Mouse (Mus musculus) limb, embryonic 15.5 days (tissue): ENCODE measurements around the gene Cenpm. TPM values are rescaled to one million over a fixed set of nuclear protein-coding genes. Genes with fewer than 3 reads are reported as not detected.

Experiments
- ATAC-seq: fragments of 200-750 bp; cut with Nextera tagmentation; 2 replicates; pipeline ENCODE4 v1.8.0; 2017; ENCODE audit warnings: low read depth, moderate TSS enrichment; ENCODE audit not compliant: insufficient number of reproducible peaks, low FRiP score, low TSS enrichment
- H3K27ac ChIP-seq: fragments of 300-500 bp; sonication (generic); 2 replicates; pipeline ENCODE4 v1.5.1; 2015; ENCODE audit warnings: moderate library complexity, mild to moderate bottlenecking, inconsistent platforms
- H3K27me3 ChIP-seq: fragments of 300-500 bp; sonication (generic); 2 replicates; pipeline ENCODE4 v1.6.1; 2015; ENCODE audit warnings: inconsistent platforms
- H3K36me3 ChIP-seq: fragments of 300-500 bp; sonication (generic); 2 replicates; pipeline ENCODE4 v1.6.1; 2015; ENCODE audit warnings: inconsistent platforms
- H3K4me1 ChIP-seq: fragments of 300-500 bp; sonication (generic); 2 replicates; pipeline ENCODE4 v1.6.1; 2015; ENCODE audit warnings: inconsistent platforms
- H3K4me2 ChIP-seq: fragments of 300-500 bp; sonication (generic); 2 replicates; pipeline ENCODE4 v1.6.1; 2015; ENCODE audit warnings: mild to moderate bottlenecking, inconsistent platforms
- H3K4me3 ChIP-seq: fragments of 300-500 bp; sonication (generic); 2 replicates; pipeline ENCODE4 v1.5.1; 2015; ENCODE audit warnings: mild to moderate bottlenecking, inconsistent platforms
- H3K9ac ChIP-seq: fragments of 300-500 bp; sonication (generic); 2 replicates; pipeline ENCODE4 v1.6.1; 2015; ENCODE audit warnings: inconsistent platforms
- H3K9me3 ChIP-seq: fragments of 300-500 bp; sonication (generic); 2 replicates; pipeline ENCODE4 v1.6.1; 2016; ENCODE audit warnings: inconsistent platforms
- WGBS: fragments of 180-500 bp; shearing (Covaris S2); methylation state at CpG from one replicate; pipeline ENCODE4 v1.1.7; 2015; 5-methylcytosine and 5-hydroxymethylcytosine counted together
- polyA plus RNA-seq: library from polyadenylated mRNA; unstranded; fragments of >200 nt; fragmentation: Nextera tagmentation; extraction: Ambion mirVana; gene quantifications from 2 replicates; pipeline ENCODE4 v1.2.1, GENCODE M21; 2015

Cenpm gene
- polyA plus RNA-seq, 1 experiment from 2014 or later = 49.5 TPM

GRCm38 (mm10) chr15:82199546-82199945 lies 45.0 kb downstream of the Cenpm start:
- WGBS = 91% methylated on average over 12 of the region's 12 CpGs
- Histone ChIP-seq H3K4me2 (no peak overlapping the region), H3K9ac (no peak overlapping the region), H3K4me1 (no peaks in the 10 kb centered on the region), H3K36me3 (peaks cover 96% of the 10 kb centered on the region), H3K9me3 (no peaks in the 10 kb centered on the region), H3K4me3 (no peak overlapping the region), H3K27ac (no peak overlapping the region), H3K27me3 (peaks cover 7% of the 10 kb centered on the region; the same call in 1 of the 2 replicates)
- no peak for ATAC-seq

GRCm38 (mm10) chr15:82198342-82198741 lies 46.2 kb downstream of the Cenpm start:
- WGBS = 89% methylated on average over 7 of the region's 7 CpGs
- Histone ChIP-seq H3K27ac (no peak overlapping the region), H3K4me2 (no peak overlapping the region), H3K36me3 (peaks cover 96% of the 10 kb centered on the region), H3K4me3 (no peak overlapping the region), H3K9me3 (no peaks in the 10 kb centered on the region), H3K4me1 (no peaks in the 10 kb centered on the region), H3K27me3 (no peaks in the 10 kb centered on the region), H3K9ac (no peak overlapping the region)
- no peak for ATAC-seq

- Histone ChIP-seq H3K27me3 (no peaks in the 10 kb centered on the region), H3K4me1 (no peaks in the 10 kb centered on the region), H3K27ac (no peak overlapping the region), H3K9me3 (no peaks in the 10 kb centered on the region), H3K4me3 (no peak overlapping the region), H3K9ac (no peak overlapping the region), H3K4me2 (no peak overlapping the region), H3K36me3 (peaks cover 96% of the 10 kb centered on the region)
- no peak for ATAC-seq
- WGBS = 91% methylated on average over 11 of the region's 11 CpGs
These were observed 46.6 kb downstream of the Cenpm start for GRCm38 (mm10) chr15:82197937-82198336.

GRCm38 (mm10) chr15:82197246-82197750 lies 47.2 kb downstream of the Cenpm start:
- Histone ChIP-seq H3K27ac (no peak overlapping the region), H3K9ac (no peak overlapping the region), H3K9me3 (no peaks in the 10 kb centered on the region), H3K27me3 (no peaks in the 10 kb centered on the region), H3K36me3 (peaks cover 98% of the 10 kb centered on the region), H3K4me3 (no peak overlapping the region), H3K4me1 (no peaks in the 10 kb centered on the region), H3K4me2 (no peak overlapping the region)
- WGBS = 93% methylated on average over 10 of the region's 10 CpGs
- ATAC-seq = no peak

GRCm38 (mm10) chr15:82196300-82196699 lies 48.2 kb downstream of the Cenpm start:
- no peak overlapping the region for H3K4me3 ChIP-seq
- no peaks in the 10 kb centered on the region for H3K4me1 ChIP-seq
- H3K4me2 ChIP-seq = no peak overlapping the region
- no peak overlapping the region for H3K27ac ChIP-seq
- H3K36me3 ChIP-seq = peaks cover 98% of the 10 kb centered on the region
- ATAC-seq = no peak
- no peak overlapping the region for H3K9ac ChIP-seq
- WGBS = 90% methylated on average over 12 of the region's 12 CpGs
- H3K9me3 ChIP-seq = no peaks in the 10 kb centered on the region
- H3K27me3 ChIP-seq = no peaks in the 10 kb centered on the region

- Histone ChIP-seq H3K9ac (no peak overlapping the region), H3K4me1 (no peaks in the 10 kb centered on the region)
- 87% methylated on average over 8 of the region's 8 CpGs for WGBS
These were observed 51.9 kb downstream of the Cenpm start for GRCm38 (mm10) chr15:82192617-82193016.

GRCm38 (mm10) chr15:82188481-82189240 lies 55.9 kb downstream of the Cenpm start:
- Histone ChIP-seq H3K4me1 (no peaks in the 10 kb centered on the region), H3K27ac (no peak overlapping the region), H3K9ac (no peak overlapping the region), H3K27me3 (no peaks in the 10 kb centered on the region), H3K36me3 (peaks cover 94% of the 10 kb centered on the region), H3K4me3 (no peak overlapping the region), H3K9me3 (no peaks in the 10 kb centered on the region), H3K4me2 (no peak overlapping the region)
- ATAC-seq = no peak
- WGBS = 94% methylated on average over 10 of the region's 10 CpGs

More at GRCm38 (mm10) chr15:82192617-82193016, 51.9 kb downstream of the Cenpm start:
- Histone ChIP-seq H3K36me3 (peaks cover 94% of the 10 kb centered on the region), H3K4me3 (no peak overlapping the region), H3K9me3 (no peaks in the 10 kb centered on the region), H3K4me2 (no peak overlapping the region), H3K27ac (no peak overlapping the region), H3K27me3 (no peaks in the 10 kb centered on the region)
- no peak for ATAC-seq

- ATAC-seq = no peak
- H3K4me2 ChIP-seq = no peak overlapping the region
- no peak overlapping the region for H3K4me3 ChIP-seq
- H3K27me3 ChIP-seq = no peaks in the 10 kb centered on the region
- no peak overlapping the region for H3K27ac ChIP-seq
- H3K36me3 ChIP-seq = peaks cover 94% of the 10 kb centered on the region
- H3K4me1 ChIP-seq = no peaks in the 10 kb centered on the region
- H3K9me3 ChIP-seq = no peaks in the 10 kb centered on the region
- no peak overlapping the region for H3K9ac ChIP-seq
- 97% methylated on average over 1 of the region's 1 CpGs for WGBS
These were observed 56.6 kb downstream of the Cenpm start for GRCm38 (mm10) chr15:82187924-82188323.

- no peak overlapping the region for H3K4me3 ChIP-seq
- H3K27ac ChIP-seq = no peak overlapping the region
- 92% methylated on average over 4 of the region's 4 CpGs for WGBS
- H3K9ac ChIP-seq = no peak overlapping the region
- no peaks in the 10 kb centered on the region for H3K9me3 ChIP-seq
- no peak overlapping the region for H3K4me2 ChIP-seq
- no peaks in the 10 kb centered on the region for H3K27me3 ChIP-seq
- ATAC-seq = no peak
- no peaks in the 10 kb centered on the region for H3K4me1 ChIP-seq
- H3K36me3 ChIP-seq = peaks cover 94% of the 10 kb centered on the region
These were observed 57.1 kb downstream of the Cenpm start for GRCm38 (mm10) chr15:82187401-82187800.

GRCm38 (mm10) chr15:82186931-82187330 lies 57.6 kb downstream of the Cenpm start:
- Histone ChIP-seq H3K27ac (no peak overlapping the region), H3K4me3 (no peak overlapping the region), H3K36me3 (peaks cover 94% of the 10 kb centered on the region), H3K9ac (no peak overlapping the region), H3K9me3 (peaks cover 3% of the 10 kb centered on the region), H3K27me3 (no peaks in the 10 kb centered on the region), H3K4me1 (no peaks in the 10 kb centered on the region), H3K4me2 (no peak overlapping the region)
- 84% methylated on average over 5 of the region's 5 CpGs for WGBS
- ATAC-seq = no peak

- Histone ChIP-seq H3K27ac (no peak overlapping the region), H3K9ac (no peak overlapping the region), H3K9me3 (peaks cover 4% of the 10 kb centered on the region), H3K4me2 (no peak overlapping the region), H3K4me1 (no peaks in the 10 kb centered on the region), H3K4me3 (no peak overlapping the region), H3K27me3 (no peaks in the 10 kb centered on the region), H3K36me3 (peaks cover 94% of the 10 kb centered on the region)
- WGBS = 81% methylated on average over 14 of the region's 14 CpGs
- no peak for ATAC-seq
These were observed 58.4 kb downstream of the Cenpm start for GRCm38 (mm10) chr15:82186131-82186530.

- Histone ChIP-seq H3K4me2 (no peak overlapping the region), H3K27me3 (no peaks in the 10 kb centered on the region), H3K4me1 (no peaks in the 10 kb centered on the region), H3K27ac (no peak overlapping the region), H3K9ac (no peak overlapping the region), H3K4me3 (no peak overlapping the region), H3K9me3 (peaks cover 4% of the 10 kb centered on the region), H3K36me3 (peaks cover 99% of the 10 kb centered on the region)
- WGBS = 86% methylated on average over 14 of the region's 14 CpGs
- ATAC-seq = no peak
These were observed 59.3 kb downstream of the Cenpm start for GRCm38 (mm10) chr15:82185062-82185783.
